Mouse (Mus musculus) thymus, adult 2 months (tissue): Measurements from ENCODE around the gene Slc28a1.

Source experiments
- CTCF ChIP-seq: fragments of 200-500 bp; IDR thresholded peaks from 2 replicates; pipeline ENCODE4 v1.5.1; 2012; ENCODE audit warnings: mild to moderate bottlenecking, control low read depth, low read length, moderate library complexity, borderline replicate concordance; ENCODE audit not compliant: control insufficient read depth, poor library complexity, insufficient read depth; ENCODE audit errors: extremely low read depth
- POLR2A ChIP-seq: fragments of 200-500 bp; IDR thresholded peaks from 2 replicates; pipeline ENCODE4 v1.6.1; 2012; ENCODE audit warnings: mild to moderate bottlenecking, low read length, control low read depth, moderate library complexity; ENCODE audit not compliant: control insufficient read depth, poor library complexity, insufficient read depth; ENCODE audit errors: extremely low read depth

DNA sequence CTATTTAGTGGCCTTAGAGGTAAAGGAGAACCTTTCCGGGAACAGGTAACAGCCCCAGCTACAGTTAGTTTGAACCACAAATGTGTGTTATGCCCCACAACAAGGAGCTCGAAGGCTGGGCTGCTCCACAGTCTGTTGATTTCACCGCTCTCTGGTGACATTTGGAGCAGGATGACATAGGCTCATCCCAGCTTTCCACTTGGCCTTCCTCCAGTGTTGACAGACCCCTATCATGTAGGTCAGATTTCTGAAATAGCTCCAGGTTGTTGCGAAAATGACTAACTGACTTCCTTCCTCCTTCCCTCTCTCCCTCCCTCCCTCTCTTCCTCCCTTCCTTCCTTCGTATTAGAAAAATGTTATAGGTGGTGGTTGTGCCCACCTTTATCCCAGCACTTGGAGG, 84.5 kb downstream of the Slc28a1 start:
- TF ChIP-seq CTCF (no peak), POLR2A (no peak)
